Mouse (Mus musculus) c-Kit-negative CD71-positive TER-119-positive erythroid progenitor cells, embryonic 14.5 days (primary cell): ENCODE data around the gene Esrp2.
A peak's percentile ranks its signal among the peaks of the same experiment; 100 is the strongest.

Source experiments
- DNase-seq: peaks from one replicate; pipeline ENCODE4 v3.0.0-alpha.2; 2013; ENCODE audit warnings: low read depth, low spot score

The Esrp2 gene

GRCm38 (mm10) chr8:106147868-106148565, 11.2 kb upstream of the Esrp2 start:
- DNase-seq = no peak

- no peak for DNase-seq
These were observed 9.2 kb upstream of the Esrp2 start for GRCm38 (mm10) chr8:106146014-106146413.

- no peak for DNase-seq
These were observed 8.6 kb upstream of the Esrp2 start for GRCm38 (mm10) chr8:106145331-106145730.

- peak; percentile 63 for DNase-seq
These were observed 4.0 kb upstream of the Esrp2 start for GRCm38 (mm10) chr8:106140769-106141168.

GRCm38 (mm10) chr8:106140191-106140590, 3.4 kb upstream of the Esrp2 start:
- no peak for DNase-seq

GRCm38 (mm10) chr8:106138616-106139015, 1.8 kb upstream of the Esrp2 start:
- DNase-seq = no peak

GRCm38 (mm10) chr8:106137906-106138477, 1.2 kb upstream of the Esrp2 start:
- no peak for DNase-seq

GRCm38 (mm10) chr8:106137218-106137905, 588 bp upstream of the Esrp2 start:
- DNase-seq = no peak

GRCm38 (mm10) chr8:106135672-106136071, 1.1 kb downstream of the Esrp2 start:
- no peak for DNase-seq

- no peak for DNase-seq
These were observed 1.8 kb downstream of the Esrp2 start for GRCm38 (mm10) chr8:106134751-106135571.

GRCm38 (mm10) chr8:106133946-106134345, 2.8 kb downstream of the Esrp2 start:
- no peak for DNase-seq

- DNase-seq = no peak
These were observed 3.2 kb downstream of the Esrp2 start for GRCm38 (mm10) chr8:106133526-106133925.

- no peak for DNase-seq
These were observed 4.4 kb downstream of the Esrp2 start for GRCm38 (mm10) chr8:106132356-106132755.

- DNase-seq = no peak
These were observed 5.1 kb downstream of the Esrp2 start for GRCm38 (mm10) chr8:106131488-106132222.

GRCm38 (mm10) chr8:106131021-106131420, 5.8 kb downstream of the Esrp2 start:
- DNase-seq = no peak

- no peak for DNase-seq
These were observed 6.3 kb downstream of the Esrp2 start for GRCm38 (mm10) chr8:106130505-106130904.

- no peak for DNase-seq
These were observed 6.8 kb downstream of the Esrp2 start for GRCm38 (mm10) chr8:106129997-106130396.

- DNase-seq = no peak
These were observed 7.4 kb downstream of the Esrp2 start for GRCm38 (mm10) chr8:106129232-106129930.

GRCm38 (mm10) chr8:106127882-106128410, 8.8 kb downstream of the Esrp2 start:
- DNase-seq = no peak

GRCm38 (mm10) chr8:106127054-106127453, 9.7 kb downstream of the Esrp2 start:
- no peak for DNase-seq
